Mouse (Mus musculus) T-cell, adult 2 months (primary cell): ENCODE measurements at regions not wholly inside any gene's neighbourhood (a gene's known extent, or its start where the extent isn't known, plus 50 kb on each side); places are given as distances from the start of the nearest gene placed in this dataset.

Experiments used
- DNase-seq: peaks from one replicate; pipeline ENCODE4 v3.0.0; 2022; ENCODE audit warnings: low spot score

- DNase-seq, result no peak
Observed at GRCm38 (mm10) chr4:32179707-32180241, 58.8 kb upstream of the Bach2 start.

GRCm38 (mm10) chr4:32183791-32184190, 54.8 kb upstream of the Bach2 start:
- DNase-seq, result no peak

- DNase-seq, result no peak
Observed at GRCm38 (mm10) chr4:32185986-32186385, 52.6 kb upstream of the Bach2 start.

- DNase-seq, result no peak
Observed at GRCm38 (mm10) chr4:32187154-32187553, 51.5 kb upstream of the Bach2 start.

- DNase-seq, result no peak
Observed at GRCm38 (mm10) chr4:32188076-32188475, 50.5 kb upstream of the Bach2 start.

DNA sequence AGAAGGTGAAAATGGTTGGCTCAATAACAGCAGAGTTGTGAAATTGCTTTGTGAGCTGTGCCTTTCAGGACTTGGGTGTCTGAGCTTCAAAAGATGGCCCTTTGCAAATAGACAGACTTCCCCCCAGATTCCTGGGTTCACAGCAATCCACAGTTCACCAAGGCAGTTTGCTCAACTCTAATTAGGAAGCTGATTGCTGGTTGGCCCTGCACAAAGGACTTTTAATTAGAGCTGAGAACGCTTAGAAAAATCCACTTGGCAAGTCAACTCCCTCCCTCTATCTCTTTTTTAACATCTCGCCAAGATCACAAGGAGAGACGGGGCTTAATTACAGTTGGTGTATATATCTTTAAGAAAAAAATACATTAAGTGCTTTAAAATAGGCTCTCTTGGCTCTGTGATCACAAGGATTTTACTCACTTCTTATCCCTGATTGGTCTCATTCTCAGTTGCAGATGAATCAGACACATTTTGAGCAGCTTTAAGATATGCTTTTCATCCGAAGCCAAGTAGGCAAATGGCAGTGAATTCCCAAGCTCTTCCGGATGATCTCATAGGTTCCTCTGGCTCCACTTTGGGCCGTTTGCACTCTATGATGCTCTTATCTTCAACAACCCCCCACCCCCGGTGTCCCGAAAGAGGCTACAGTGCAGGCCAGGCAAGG, 49.7 kb upstream of the Bach2 start:
- no peak for DNase-seq
